Mouse (Mus musculus): ENCODE data around the gene Rfc5. TPM values are rescaled to one million over a fixed set of nuclear protein-coding genes. Genes with fewer than 3 reads are reported as not detected.
"Not testable (repeated sequence)": the region's sequence is repeated elsewhere in the genome, so short reads cannot be mapped to it uniquely, and the experiment has no call there.

Rfc5 gene
- polyA plus RNA-seq, 1 experiment from 2014 or later = 54.7 TPM

DNA sequence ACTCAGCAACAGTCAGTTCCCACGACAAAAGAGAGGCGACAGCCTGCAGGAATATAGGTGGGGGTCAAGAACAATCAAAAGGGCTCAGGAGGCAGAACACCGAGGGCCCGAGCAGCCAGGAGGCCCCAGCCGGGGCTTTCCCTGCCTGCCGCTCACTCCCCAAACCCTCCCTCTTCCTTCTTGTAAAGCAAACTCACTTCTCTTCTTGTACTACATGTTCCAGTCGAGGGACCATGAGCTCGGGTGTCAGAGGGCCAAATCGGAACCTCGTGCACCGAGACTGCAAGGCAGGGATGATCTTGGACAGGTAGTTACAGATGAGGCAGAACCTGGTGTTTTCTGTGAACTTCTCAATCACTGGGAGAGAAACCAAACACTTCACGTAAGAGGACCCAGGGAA lies 5.6 kb downstream of the Rfc5 start:
- H3K4me3 ChIP-seq (ENCODE audit: low read depth, low read length) = no peak overlapping the region
- H3K27me3 ChIP-seq (replicated peaks; ENCODE audit: control insufficient read depth, insufficient read depth, low read length) = no peaks in the 10 kb centered on the region
- no peaks in the 10 kb centered on the region for H3K9me3 ChIP-seq (replicated peaks; ENCODE audit: control insufficient read depth, low read length)
- DNase-seq (ENCODE audit: low spot score) (no peak), ATAC-seq (no peak)
- H3K36me3 ChIP-seq (ENCODE audit: control insufficient read depth, insufficient read depth, low read length) = peaks cover 70% of the 10 kb centered on the region
- 83% methylated on average over 12 of the region's 12 CpGs for WGBS
- H3K4me2 ChIP-seq (ENCODE audit: low read length) = no peak overlapping the region
- H3K27ac ChIP-seq (ENCODE audit: low read depth, low read length) = no peak overlapping the region
- H3K4me1 ChIP-seq (ENCODE audit: control insufficient read depth, insufficient read depth, low read length) = 0 out of 2 replicates have a peak, but pooled peaks cover 4% of the 10 kb centered on the region
- H3K9ac ChIP-seq (ENCODE audit: low read length) = no peak overlapping the region

DNA sequence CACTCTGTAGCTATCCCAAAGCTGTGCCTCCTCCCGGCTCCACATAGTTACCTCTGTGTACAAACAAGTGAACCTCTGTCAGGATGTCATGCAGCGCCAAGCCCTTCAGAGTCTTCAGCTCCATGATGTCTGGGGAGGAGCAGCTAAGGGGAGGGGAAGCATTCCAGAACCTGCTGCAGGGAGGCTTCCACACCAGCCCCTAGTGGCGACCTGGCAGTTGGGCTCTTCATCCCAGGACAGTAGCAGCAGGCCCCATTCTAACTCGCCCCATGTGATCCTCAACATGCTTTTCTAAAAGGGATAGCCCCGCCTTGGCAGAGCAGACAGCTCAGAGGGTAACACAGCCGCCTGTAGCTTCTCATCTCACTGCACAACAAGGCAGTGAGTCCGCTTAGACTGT lies 7.1 kb downstream of the Rfc5 start:
- ATAC-seq = no peak

DNA sequence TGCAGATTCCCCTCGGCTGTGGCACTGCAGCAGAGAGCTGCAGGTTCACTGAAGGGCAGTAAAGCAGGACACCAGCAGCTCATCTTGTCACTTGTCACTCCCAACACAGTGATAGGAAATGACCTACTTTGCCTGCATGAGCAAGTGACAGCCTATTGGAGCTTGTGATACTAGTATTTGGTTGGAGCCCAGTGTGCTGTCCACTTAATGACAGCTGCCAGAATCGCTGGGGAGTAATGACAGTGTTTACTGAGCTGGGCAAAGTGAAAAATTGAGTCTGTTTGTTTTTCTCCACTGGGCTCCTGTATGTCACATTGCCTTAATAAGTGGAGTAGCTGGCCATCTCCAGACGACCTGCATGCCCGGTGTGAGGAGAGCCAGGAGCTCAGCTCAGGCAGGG lies 8.6 kb downstream of the Rfc5 start:
- Histone ChIP-seq H3K36me3 (ENCODE audit: control insufficient read depth, insufficient read depth, low read length) (peaks cover 90% of the 10 kb centered on the region), H3K4me2 (ENCODE audit: low read length) (no peak overlapping the region), H3K9ac (ENCODE audit: low read length) (no peak overlapping the region), H3K27me3 (replicated peaks; ENCODE audit: control insufficient read depth, insufficient read depth, low read length) (no peaks in the 10 kb centered on the region), H3K4me1 (ENCODE audit: control insufficient read depth, insufficient read depth, low read length) (no peaks in the 10 kb centered on the region), H3K27ac (ENCODE audit: low read depth, low read length) (no peak overlapping the region), H3K9me3 (replicated peaks; ENCODE audit: control insufficient read depth, low read length) (no peaks in the 10 kb centered on the region), H3K4me3 (ENCODE audit: low read depth, low read length) (no peak overlapping the region)
- WGBS = 89% methylated on average over 4 of the region's 4 CpGs
- no peak for DNase-seq (ENCODE audit: low spot score)
- no peak for ATAC-seq

More for the DNA sequence above, 7.1 kb downstream of the Rfc5 start:
- Histone ChIP-seq H3K4me2 (ENCODE audit: low read length) (no peak overlapping the region), H3K27ac (ENCODE audit: low read depth, low read length) (no peak overlapping the region), H3K36me3 (ENCODE audit: control insufficient read depth, insufficient read depth, low read length) (peaks cover 80% of the 10 kb centered on the region), H3K27me3 (replicated peaks; ENCODE audit: control insufficient read depth, insufficient read depth, low read length) (no peaks in the 10 kb centered on the region), H3K4me3 (ENCODE audit: low read depth, low read length) (no peak overlapping the region), H3K9ac (ENCODE audit: low read length) (no peak overlapping the region), H3K4me1 (ENCODE audit: control insufficient read depth, insufficient read depth, low read length) (no peaks in the 10 kb centered on the region), H3K9me3 (replicated peaks; ENCODE audit: control insufficient read depth, low read length) (no peaks in the 10 kb centered on the region)
- no peak for DNase-seq (ENCODE audit: low spot score)
- 79% methylated on average over 7 of the region's 7 CpGs for WGBS

DNA sequence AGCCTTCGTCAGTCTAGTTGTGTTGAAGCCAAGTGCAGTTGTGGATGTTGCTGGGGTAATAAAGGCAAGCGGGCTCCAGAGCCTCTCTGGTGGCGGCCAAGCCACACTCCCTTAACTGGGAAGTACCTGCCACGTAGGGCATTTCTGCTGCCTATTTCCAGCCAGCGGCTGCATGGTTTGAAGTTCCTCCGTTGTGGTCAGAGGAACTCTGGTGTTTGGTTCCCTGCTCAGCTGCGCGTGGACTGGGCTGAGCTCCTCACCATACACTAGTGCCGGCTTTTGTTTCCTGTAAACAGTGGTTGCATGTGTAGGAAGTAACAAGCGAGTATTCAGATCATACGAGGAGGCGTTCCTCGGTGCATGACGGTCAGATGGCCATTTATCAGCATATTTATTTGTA lies 11.1 kb downstream of the Rfc5 start:
- not testable (repeated sequence) for H3K4me1 ChIP-seq (ENCODE audit: control insufficient read depth, insufficient read depth, low read length); H3K9me3 ChIP-seq (replicated peaks; ENCODE audit: control insufficient read depth, low read length); H3K4me2 ChIP-seq (ENCODE audit: low read length); H3K27ac ChIP-seq (ENCODE audit: low read depth, low read length); H3K4me3 ChIP-seq (ENCODE audit: low read depth, low read length); H3K27me3 ChIP-seq (replicated peaks; ENCODE audit: control insufficient read depth, insufficient read depth, low read length); DNase-seq (ENCODE audit: low spot score); H3K9ac ChIP-seq (ENCODE audit: low read length); ATAC-seq
- WGBS = 94% methylated on average over 14 of the region's 14 CpGs
- peaks cover 81% of the 10 kb centered on the region for H3K36me3 ChIP-seq (ENCODE audit: control insufficient read depth, insufficient read depth, low read length)

DNA sequence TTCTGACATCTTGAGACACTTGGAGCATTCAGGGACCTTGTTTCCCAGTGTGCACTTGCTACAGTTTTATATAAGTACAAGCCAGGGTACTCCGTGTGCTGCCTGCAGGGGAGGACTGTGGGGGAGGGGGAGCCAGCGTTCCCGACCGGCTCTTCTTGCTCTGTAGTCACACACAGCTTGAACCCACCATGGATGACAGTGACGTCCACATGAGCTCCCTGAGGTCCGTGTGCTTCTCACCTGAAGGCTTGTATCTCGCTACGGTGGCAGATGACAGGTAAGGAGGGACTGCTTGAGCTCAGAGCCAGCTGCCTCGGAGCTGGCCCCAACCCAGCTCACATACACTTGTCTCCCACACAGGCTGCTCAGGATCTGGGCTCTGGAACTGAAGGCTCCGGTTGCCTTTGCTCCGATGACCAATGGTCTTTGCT lies 12.5 kb downstream of the Rfc5 start:
- ATAC-seq (no peak), DNase-seq (ENCODE audit: low spot score) (no peak)
- Histone ChIP-seq H3K36me3 (ENCODE audit: control insufficient read depth, insufficient read depth, low read length) (peaks cover 81% of the 10 kb centered on the region), H3K9me3 (replicated peaks; ENCODE audit: control insufficient read depth, low read length) (no peaks in the 10 kb centered on the region), H3K27ac (ENCODE audit: low read depth, low read length) (no peak overlapping the region), H3K27me3 (replicated peaks; ENCODE audit: control insufficient read depth, insufficient read depth, low read length) (no peaks in the 10 kb centered on the region), H3K4me2 (ENCODE audit: low read length) (no peak overlapping the region), H3K9ac (ENCODE audit: low read length) (no peak overlapping the region), H3K4me1 (ENCODE audit: control insufficient read depth, insufficient read depth, low read length) (no peaks in the 10 kb centered on the region), H3K4me3 (ENCODE audit: low read depth, low read length) (no peak overlapping the region)
- WGBS = 86% methylated on average over 11 of the region's 11 CpGs

DNA sequence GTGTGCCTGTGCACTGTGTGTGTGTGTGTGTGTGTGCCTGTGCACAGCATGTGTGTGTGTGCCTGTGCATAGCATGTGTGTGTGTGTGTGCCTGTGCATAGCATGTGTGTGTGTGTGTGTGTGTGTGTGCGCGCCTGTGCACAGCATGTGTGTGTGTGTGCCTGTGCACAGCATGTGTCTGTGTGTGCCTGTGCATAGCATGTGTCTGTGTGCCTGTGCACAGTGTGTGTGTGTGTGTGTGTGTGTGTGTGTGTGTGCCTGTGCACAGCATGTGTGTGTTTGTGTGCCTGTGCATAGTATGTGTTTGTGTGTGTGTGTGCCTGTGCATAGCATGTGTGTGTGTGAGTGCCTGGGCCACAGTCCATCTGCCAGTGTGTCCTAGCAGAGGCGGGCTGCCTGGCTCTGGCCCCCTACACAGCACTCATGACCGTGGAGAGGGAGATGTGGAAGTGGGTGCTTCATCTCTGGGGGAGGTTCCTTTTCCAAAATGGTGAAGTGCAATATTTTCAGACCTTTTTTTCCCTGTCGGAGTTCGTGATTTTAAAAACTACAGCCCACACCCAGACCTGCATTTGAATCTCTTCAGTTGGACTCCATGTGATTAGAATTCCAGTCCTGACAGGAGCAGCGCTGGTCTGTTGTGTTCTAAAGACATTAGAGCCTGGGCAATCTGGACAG lies 14.3 kb downstream of the Rfc5 start:
- no peak overlapping the region for H3K4me3 ChIP-seq (ENCODE audit: low read depth, low read length)
- no peaks in the 10 kb centered on the region for H3K9me3 ChIP-seq (replicated peaks; ENCODE audit: control insufficient read depth, low read length)
- no peak for DNase-seq (ENCODE audit: low spot score)
- no peak overlapping the region for H3K9ac ChIP-seq (ENCODE audit: low read length)
- H3K27me3 ChIP-seq (replicated peaks; ENCODE audit: control insufficient read depth, insufficient read depth, low read length) = no peaks in the 10 kb centered on the region
- WGBS = 89% methylated on average over 7 of the region's 7 CpGs
- no peak for ATAC-seq
- H3K4me2 ChIP-seq (ENCODE audit: low read length) = no peak overlapping the region
- H3K27ac ChIP-seq (ENCODE audit: low read depth, low read length) = no peak overlapping the region
- peaks cover 80% of the 10 kb centered on the region for H3K36me3 ChIP-seq (ENCODE audit: control insufficient read depth, insufficient read depth, low read length)
- H3K4me1 ChIP-seq (ENCODE audit: control insufficient read depth, insufficient read depth, low read length) = no peaks in the 10 kb centered on the region

DNA sequence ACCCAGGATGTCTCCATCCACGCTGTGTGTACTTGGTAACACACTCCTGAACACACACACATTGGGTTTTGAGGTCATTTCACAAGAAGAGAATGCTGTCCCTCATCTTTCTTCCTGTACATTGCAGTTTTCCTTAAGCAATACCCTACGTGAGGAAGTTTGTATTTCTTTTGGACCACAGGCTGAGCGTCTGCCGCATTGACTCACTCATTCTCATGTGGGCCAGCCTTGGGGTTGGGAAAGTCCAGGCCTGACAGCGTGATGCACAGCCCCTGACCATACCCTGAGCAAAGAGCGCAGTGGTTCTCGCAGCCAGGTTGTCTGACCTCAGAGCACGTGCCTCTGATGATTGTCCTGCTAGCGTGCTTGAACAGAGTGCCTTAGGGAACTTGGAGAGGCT lies 15.4 kb downstream of the Rfc5 start:
- H3K27me3 ChIP-seq (replicated peaks; ENCODE audit: control insufficient read depth, insufficient read depth, low read length) = no peaks in the 10 kb centered on the region
- H3K9ac ChIP-seq (ENCODE audit: low read length) = no peak overlapping the region
- H3K4me2 ChIP-seq (ENCODE audit: low read length) = no peak overlapping the region
- DNase-seq (ENCODE audit: low spot score) (no peak), ATAC-seq (no peak)
- WGBS = 92% methylated on average over 9 of the region's 9 CpGs
- no peak overlapping the region for H3K4me3 ChIP-seq (ENCODE audit: low read depth, low read length)
- H3K36me3 ChIP-seq (ENCODE audit: control insufficient read depth, insufficient read depth, low read length) = peaks cover 80% of the 10 kb centered on the region
- H3K27ac ChIP-seq (ENCODE audit: low read depth, low read length) = no peak overlapping the region
- H3K4me1 ChIP-seq (ENCODE audit: control insufficient read depth, insufficient read depth, low read length) = no peaks in the 10 kb centered on the region
- H3K9me3 ChIP-seq (replicated peaks; ENCODE audit: control insufficient read depth, low read length) = no peaks in the 10 kb centered on the region

DNA sequence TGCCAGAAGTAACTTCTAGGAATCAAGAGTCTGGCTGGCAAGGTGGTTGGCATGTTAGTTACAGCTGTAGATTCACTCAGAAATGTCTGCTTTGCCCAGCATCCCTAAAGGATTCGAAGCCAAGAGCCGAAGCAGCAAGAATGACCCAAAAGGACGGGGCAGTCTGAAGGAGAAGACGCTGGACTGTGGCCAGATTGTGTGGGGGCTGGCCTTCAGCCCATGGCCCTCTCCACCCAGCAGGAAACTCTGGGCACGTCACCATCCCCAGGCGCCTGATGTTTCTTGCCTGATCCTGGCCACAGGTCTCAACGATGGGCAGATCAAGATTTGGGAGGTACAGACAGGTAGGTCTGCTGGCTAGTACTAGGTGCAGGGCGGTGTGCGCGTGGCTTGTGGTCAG lies 18.3 kb downstream of the Rfc5 start:
- H3K9me3 ChIP-seq (replicated peaks; ENCODE audit: control insufficient read depth, low read length) = no peaks in the 10 kb centered on the region
- no peak overlapping the region for H3K4me2 ChIP-seq (ENCODE audit: low read length)
- no peak overlapping the region for H3K27ac ChIP-seq (ENCODE audit: low read depth, low read length)
- no peak overlapping the region for H3K9ac ChIP-seq (ENCODE audit: low read length)
- H3K4me1 ChIP-seq (ENCODE audit: control insufficient read depth, insufficient read depth, low read length) = no peaks in the 10 kb centered on the region
- WGBS = 90% methylated on average over 10 of the region's 10 CpGs
- no peak for ATAC-seq
- no peaks in the 10 kb centered on the region for H3K27me3 ChIP-seq (replicated peaks; ENCODE audit: control insufficient read depth, insufficient read depth, low read length)
- no peak overlapping the region for H3K4me3 ChIP-seq (ENCODE audit: low read depth, low read length)
- no peak for DNase-seq (ENCODE audit: low spot score)
- H3K36me3 ChIP-seq (ENCODE audit: control insufficient read depth, insufficient read depth, low read length) = peaks cover 80% of the 10 kb centered on the region

DNA sequence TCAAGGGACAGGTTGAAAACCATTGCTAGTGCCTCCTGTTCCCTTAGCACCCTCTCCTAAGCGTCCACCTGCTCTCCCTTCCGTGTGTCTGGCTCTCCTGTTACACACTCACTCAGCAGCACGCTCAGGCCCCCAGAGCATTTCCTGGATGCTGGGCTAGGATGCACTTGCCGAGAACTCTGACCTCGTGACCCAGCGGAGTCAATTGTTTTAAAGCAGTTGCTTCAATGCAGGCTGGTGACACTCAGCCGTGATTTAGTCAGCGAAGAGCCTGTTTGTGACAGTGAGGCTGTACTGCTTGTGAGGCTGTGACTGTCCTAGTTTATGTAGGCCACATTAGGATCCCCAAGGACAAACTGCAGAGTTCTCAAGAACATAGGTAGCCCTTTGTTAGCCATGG lies 21.6 kb downstream of the Rfc5 start:
- H3K27me3 ChIP-seq (replicated peaks; ENCODE audit: control insufficient read depth, insufficient read depth, low read length) = no peaks in the 10 kb centered on the region
- 75% methylated on average over 8 of the region's 8 CpGs for WGBS
- no peaks in the 10 kb centered on the region for H3K9me3 ChIP-seq (replicated peaks; ENCODE audit: control insufficient read depth, low read length)
- no peaks in the 10 kb centered on the region for H3K4me1 ChIP-seq (ENCODE audit: control insufficient read depth, insufficient read depth, low read length)
- no peak for DNase-seq (ENCODE audit: low spot score)
- no peak overlapping the region for H3K9ac ChIP-seq (ENCODE audit: low read length)
- ATAC-seq = no peak
- H3K4me2 ChIP-seq (ENCODE audit: low read length) = no peak overlapping the region
- H3K36me3 ChIP-seq (ENCODE audit: control insufficient read depth, insufficient read depth, low read length) = peaks cover 82% of the 10 kb centered on the region
- H3K4me3 ChIP-seq (ENCODE audit: low read depth, low read length) = no peak overlapping the region
- no peak overlapping the region for H3K27ac ChIP-seq (ENCODE audit: low read depth, low read length)

All from forebrain, embryonic 14.5 days (tissue).